In genomic region chr1:179517713-179518465, GRCm38 (mm10) we compare ENCODE assay signal across 8 mouse cellular contexts. TPM values are rescaled to one million over a fixed set of nuclear protein-coding genes. Genes with fewer than 3 reads are reported as not detected.
DNase-seq lines count a peak whose midpoint lies in the region; ATAC-seq and TF ChIP-seq lines count a peak whose summit lies in the region.

Smyd3 (minus strand) TSS chr1:179518041.

- no peaks in the 10 kb centered on the region for H3K27me3 ChIP-seq in megakaryocyte, embryonic 14.5 days (replicated peaks)

- peaks cover 24% of the 10 kb centered on the region for H3K4me1 ChIP-seq in megakaryocyte, embryonic 14.5 days

- H3K36me3 ChIP-seq in megakaryocyte, embryonic 14.5 days (replicated peaks; ENCODE audit: low read length), result no peaks in the 10 kb centered on the region

- DNase-seq in ZHBTc4 (ENCODE audit: low read depth, low spot score), result peak; percentile 97
- peak; percentile 89 for DNase-seq in gastrocnemius, adult 2 months
- peak; percentile 61 for DNase-seq in hindlimb bud, embryonic 11.5 days (ENCODE audit: extremely low spot score, low read depth, low spot score)
- DNase-seq in left cerebral cortex, adult 8-10 months (ENCODE audit: low spot score in 2 of 2), result peak; percentile 68 to 79
- peak; percentile 89 for DNase-seq in right cerebral cortex, postnatal 10 days (ENCODE audit: low spot score in 2 of 2)
- peak; percentile 83 for DNase-seq in urinary bladder, postnatal 25 days (ENCODE audit: low spot score)

- H3K27ac ChIP-seq in gastrocnemius, adult 2 months, result peak within 1 kb of the TSS; percentile 84

- ATAC-seq in common myeloid progenitor, adult 5-6 weeks (replicated peaks; ENCODE audit: low read depth, poor library complexity, severe bottlenecking), result peak; percentile 86

- peak; percentile 82 for TF ChIP-seq CTCF in gastrocnemius, adult 2 months (IDR thresholded peaks at IDR 0.05)

- intact Hi-C loops in gastrocnemius, adult 2 months (cut with DNase I), result no loop called here

- peak within 1 kb of the TSS; percentile 97 for H3K4me3 ChIP-seq in gastrocnemius, adult 2 months
- H3K4me3 ChIP-seq in megakaryocyte, embryonic 14.5 days (replicated peaks), result peak within 1 kb of the TSS; percentile 93

- H3K9me3 ChIP-seq in megakaryocyte, embryonic 14.5 days, result no peaks in the 10 kb centered on the region

RNA-seq across cellular contexts. Expression of gene Smyd3, which starts in this region (rescaled TPM):
- 41.1 and 52.2 TPM in 2 replicates for total RNA-seq in common myeloid progenitor, adult 5-6 weeks (2017)
- total RNA-seq in gastrocnemius, adult 2 months (2021), result 1 to 10 TPM; 5.1 to 5.8 TPM
- total RNA-seq in left cerebral cortex, adult 8-10 months (2022), result 10 to 100 TPM; 31.8 to 34.0 (median 33.4) TPM
- 2.4 TPM in 1 of 2 replicates, not detected in the other for polyA plus RNA-seq in megakaryocyte, embryonic 14.5 days (2012; ENCODE audit: insufficient read depth, low replicate concordance)

Comparison
In these comparisons a context has a peak if more than half of its experiments do, and no peak if none do; other contexts are left out.
1. Peak in every context shown above with its lines: DNase-seq, ATAC-seq, H3K4me3 ChIP-seq and H3K27ac ChIP-seq.